In genomic region chr3:108131821-108132220, GRCm38 (mm10) we compare ENCODE assay signal across 14 mouse cellular contexts. TPM values are rescaled to one million over a fixed set of nuclear protein-coding genes. Genes with fewer than 3 reads are reported as not detected.
A peak's percentile ranks its signal among the peaks of the same experiment; 100 is the strongest.
DNase-seq lines count a peak whose midpoint lies in the region; ATAC-seq and TF ChIP-seq lines count a peak whose summit lies in the region.
"Had no signal": no experiment of that assay in that cellular context is flagged by ENCODE, and none has a peak within 500 bp of the region (broad histone marks: within the 10 kb centered on the region; RNA-seq: fewer than 3 reads in every experiment).

No protein-coding gene starts in this region.

- no peaks in the 10 kb centered on the region for H3K9me3 ChIP-seq in heart, embryonic 14.5 days (ENCODE audit: control insufficient read depth, low read length)
- H3K9me3 ChIP-seq in liver, embryonic 14.5 days (ENCODE audit: control insufficient read depth, low read length), result no peaks in the 10 kb centered on the region
- H3K9me3 ChIP-seq: forebrain, embryonic 15.5 days had no signal

- no peaks in the 10 kb centered on the region for H3K27me3 ChIP-seq in heart, embryonic 14.5 days (ENCODE audit: control insufficient read depth, insufficient read depth, low read length)
- H3K27me3 ChIP-seq in liver, embryonic 14.5 days (ENCODE audit: control insufficient read depth, insufficient read depth, low read length), result no peaks in the 10 kb centered on the region
- H3K27me3 ChIP-seq: forebrain, embryonic 15.5 days had no signal

- H3K4me1 ChIP-seq in heart, embryonic 14.5 days (ENCODE audit: control insufficient read depth in 2 of 2, insufficient read depth in 2 of 2, low read length in 2 of 2), result peaks cover 14 to 45% of the 10 kb centered on the region in 2 experiments
- peaks cover 40% of the 10 kb centered on the region for H3K4me1 ChIP-seq in bone marrow macrophage, adult 2 months (ENCODE audit: control insufficient read depth, insufficient read depth, low read length)
- H3K4me1 ChIP-seq in liver, embryonic 14.5 days (replicated peaks; ENCODE audit: control insufficient read depth in 2 of 2, insufficient read depth in 2 of 2, low read length in 1 of 2), result peaks cover 42 to 51% of the 10 kb centered on the region in 2 experiments

- no peak overlapping the region for H3K4me2 ChIP-seq in heart, embryonic 14.5 days (ENCODE audit: low read length)
- H3K4me2 ChIP-seq in liver, embryonic 14.5 days (ENCODE audit: low read depth), result no peak overlapping the region
- H3K4me2 ChIP-seq: forebrain, embryonic 15.5 days; midbrain, embryonic 11.5 days had no signal

- TF ChIP-seq EP300 in liver, embryonic 14.5 days (IDR thresholded peaks at IDR 0.05; ENCODE audit: low read depth), result no peak

- TF ChIP-seq POLR2A in bone marrow macrophage, adult 2 months (IDR thresholded peaks at IDR 0.05; ENCODE audit: borderline replicate concordance, low read depth, low read length), result no peak

- peak overlapping the region; percentile 41 to 49; a peak in 2 of 4 replicates for H3K27ac ChIP-seq in heart, embryonic 14.5 days (replicated peaks in 1 of 2; ENCODE audit: control insufficient read depth in 1 of 2, insufficient read depth in 1 of 2, low read depth in 2 of 2, low read length in 2 of 2)
- H3K27ac ChIP-seq in bone marrow macrophage, adult 2 months (ENCODE audit: insufficient read depth, low read depth, low read length), result peak overlapping the region; percentile 89
- H3K27ac ChIP-seq in liver, embryonic 14.5 days, result peak overlapping the region; percentile 31; the same call in 1 of the 2 replicates
- H3K27ac ChIP-seq: forebrain, embryonic 15.5 days had no signal

- peaks cover 6% of the 10 kb centered on the region; the same call in 1 of the 2 replicates for H3K36me3 ChIP-seq in heart, embryonic 14.5 days (ENCODE audit: control insufficient read depth, insufficient read depth, low read length)
- H3K36me3 ChIP-seq in liver, embryonic 14.5 days (replicated peaks; ENCODE audit: control insufficient read depth, insufficient read depth, low read depth), result peaks cover 2% of the 10 kb centered on the region

- no peak for DNase-seq in heart, adult 9 months (ENCODE audit: low spot score in 2 of 2)
- peak; percentile 18 for DNase-seq in MN1 (ENCODE audit: low spot score)
- no peak for DNase-seq in liver, embryonic 14.5 days (ENCODE audit: low read depth in 3 of 3, low spot score in 3 of 3)
- DNase-seq in left cerebral cortex, adult 18-20 months (ENCODE audit: low spot score in 2 of 2), result no peak
- DNase-seq in urinary bladder, postnatal 25 days (ENCODE audit: low spot score), result no peak
- DNase-seq: adrenal gland, adult 2 months; cerebellum, postnatal 14 days; gastrocnemius, postnatal 25 days had no signal

- H3K4me3 ChIP-seq in heart, embryonic 14.5 days (ENCODE audit: control insufficient read depth in 1 of 2, insufficient read depth in 1 of 2, low read depth in 1 of 2, low read length in 2 of 2), result no peak overlapping the region
- H3K4me3 ChIP-seq in bone marrow macrophage, adult 2 months (ENCODE audit: insufficient read depth, low read length), result no peak overlapping the region
- no peak overlapping the region for H3K4me3 ChIP-seq in liver, embryonic 14.5 days (ENCODE audit: insufficient read depth in 1 of 2, low read depth in 2 of 2, low read length in 2 of 2)
- H3K4me3 ChIP-seq: forebrain, embryonic 15.5 days had no signal

- 17% methylated on average over 1 of the region's 1 CpGs for WGBS in heart, embryonic 14.5 days
- WGBS in liver, embryonic 14.5 days (ENCODE audit: insufficient replicate concordance), result 60% methylated on average over 1 of the region's 1 CpGs

- peak overlapping the region; percentile 3; the same call in 1 of the 2 replicates for H3K9ac ChIP-seq in heart, embryonic 14.5 days (ENCODE audit: low read length)
- H3K9ac ChIP-seq in liver, embryonic 14.5 days (replicated peaks), result peak overlapping the region; percentile 32; the same call in 1 of the 2 replicates
- H3K9ac ChIP-seq: forebrain, embryonic 15.5 days had no signal

- no peak for TF ChIP-seq CTCF in bone marrow macrophage, adult 2 months (IDR thresholded peaks at IDR 0.05; ENCODE audit: low read depth, low read length)
- TF ChIP-seq CTCF in liver, embryonic 14.5 days (IDR thresholded peaks at IDR 0.05; ENCODE audit: low read depth), result no peak

- ATAC-seq in heart, embryonic 14.5 days (ENCODE audit: insufficient number of reproducible peaks, insufficient read depth, low FRiP score, low read depth), result no peak
- ATAC-seq in liver, embryonic 14.5 days (ENCODE audit: insufficient read depth), result no peak
- ATAC-seq: forebrain, embryonic 15.5 days; hindbrain, embryonic 16.5 days had no signal

RNA-seq across cellular contexts. Expression of gene Gnai3, which starts 14.1 kb away (rescaled TPM):
- 71.4 and 74.0 TPM in 2 replicates for polyA plus RNA-seq in heart, embryonic 14.5 days (2014; fragmentation: Nextera tagmentation; extraction: Ambion mirVana)
- 61.2 and 65.1 TPM in 2 replicates for polyA plus RNA-seq in bone marrow macrophage, adult 2 months (2012; ENCODE audit: insufficient read depth, insufficient read length, missing spikeins)
- polyA plus RNA-seq in liver, embryonic 14.5 days (2012; rRNA removed), result 18.4 and 28.7 TPM in 2 replicates
- polyA plus RNA-seq in liver, embryonic 14.5 days (2014; fragmentation: Nextera tagmentation; extraction: Ambion mirVana), result 57.4 and 58.0 TPM in 2 replicates
- total RNA-seq in left cerebral cortex, adult 18-20 months (2021), result 10 to 100 TPM; 29.0 to 30.4 TPM

RNA-seq across cellular contexts. Expression of gene Gpr61, which starts 22.9 kb away (rescaled TPM):
- polyA plus RNA-seq in heart, embryonic 14.5 days (2014; fragmentation: Nextera tagmentation; extraction: Ambion mirVana), result 0.24 TPM in 1 of 2 replicates, not detected in the other
- not detected in 2 replicates for polyA plus RNA-seq in bone marrow macrophage, adult 2 months (2012; ENCODE audit: insufficient read depth, insufficient read length, missing spikeins)
- not detected in 2 replicates for polyA plus RNA-seq in liver, embryonic 14.5 days (2012; rRNA removed)
- polyA plus RNA-seq in liver, embryonic 14.5 days (2014; fragmentation: Nextera tagmentation; extraction: Ambion mirVana), result 0.04 TPM in 1 of 2 replicates, not detected in the other
- total RNA-seq in left cerebral cortex, adult 18-20 months (2021), result 10 to 100 TPM; 18.4 to 22.3 TPM
- total RNA-seq: gastrocnemius, postnatal 25 days had no signal

RNA-seq across cellular contexts. Expression of gene Gnat2, which starts 39.2 kb away (rescaled TPM):
- 0.59 and 0.73 TPM in 2 replicates for polyA plus RNA-seq in heart, embryonic 14.5 days (2014; fragmentation: Nextera tagmentation; extraction: Ambion mirVana)
- not detected in 2 replicates for polyA plus RNA-seq in bone marrow macrophage, adult 2 months (2012; ENCODE audit: insufficient read depth, insufficient read length, missing spikeins)
- polyA plus RNA-seq in liver, embryonic 14.5 days (2012; rRNA removed), result 0.60 and 1.4 TPM in 2 replicates
- 1.8 and 2.5 TPM in 2 replicates for polyA plus RNA-seq in liver, embryonic 14.5 days (2014; fragmentation: Nextera tagmentation; extraction: Ambion mirVana)
- under 1 TPM in 1 of 2 experiments, not detected in 1; 0.21 TPM for total RNA-seq in left cerebral cortex, adult 18-20 months (2021)
- total RNA-seq: layer of hippocampus, postnatal 25 days had no signal

RNA-seq across cellular contexts. Expression of gene Ampd2, which starts 45.4 kb away (rescaled TPM):
- polyA plus RNA-seq in heart, embryonic 14.5 days (2014; fragmentation: Nextera tagmentation; extraction: Ambion mirVana), result 15.3 and 20.3 TPM in 2 replicates
- 22.4 and 23.8 TPM in 2 replicates for polyA plus RNA-seq in bone marrow macrophage, adult 2 months (2012; ENCODE audit: insufficient read depth, insufficient read length, missing spikeins)
- polyA plus RNA-seq in liver, embryonic 14.5 days (2012; rRNA removed), result 40.9 and 49.6 TPM in 2 replicates
- 34.3 and 37.8 TPM in 2 replicates for polyA plus RNA-seq in liver, embryonic 14.5 days (2014; fragmentation: Nextera tagmentation; extraction: Ambion mirVana)
- total RNA-seq in left cerebral cortex, adult 18-20 months (2021), result 10 to 100 TPM; 52.3 to 58.5 TPM

RNA-seq across cellular contexts. Expression of gene Amigo1, which starts 54.3 kb away (rescaled TPM):
- 2.6 and 2.9 TPM in 2 replicates for polyA plus RNA-seq in heart, embryonic 14.5 days (2014; fragmentation: Nextera tagmentation; extraction: Ambion mirVana)
- polyA plus RNA-seq in bone marrow macrophage, adult 2 months (2012; ENCODE audit: insufficient read depth, insufficient read length, missing spikeins), result 3.3 and 5.7 TPM in 2 replicates
- polyA plus RNA-seq in liver, embryonic 14.5 days (2012; rRNA removed), result 0.45 and 0.60 TPM in 2 replicates
- polyA plus RNA-seq in liver, embryonic 14.5 days (2014; fragmentation: Nextera tagmentation; extraction: Ambion mirVana), result 0.49 and 0.56 TPM in 2 replicates
- 10 to 100 TPM; 78.2 to 79.7 TPM for total RNA-seq in left cerebral cortex, adult 18-20 months (2021)

Comparison
In these comparisons a context has a peak if more than half of its experiments do, and no peak if none do; other contexts are left out.
1. H3K27ac ChIP-seq: peak in every context shown above with its lines; median percentile 89 in bone marrow macrophage, adult 2 months; 45 in heart, embryonic 14.5 days; 31 in liver, embryonic 14.5 days.